Mouse (Mus musculus) liver, postnatal 0 days (tissue): ENCODE measurements around the gene Cnih4.
A peak's percentile ranks its signal among the peaks of the same experiment; 100 is the strongest.

ENCODE experiments used
- CTCF ChIP-seq: sonication (generic); IDR thresholded peaks from 2 replicates; pipeline ENCODE4 v1.5.1; 2016; ENCODE audit warnings: antibody characterized with exemption, low read depth
- EP300 ChIP-seq: IDR thresholded peaks from 2 replicates; pipeline ENCODE4 v1.6.1; 2016; ENCODE audit warnings: antibody characterized with exemption, low read depth, mild to moderate bottlenecking

DNA sequence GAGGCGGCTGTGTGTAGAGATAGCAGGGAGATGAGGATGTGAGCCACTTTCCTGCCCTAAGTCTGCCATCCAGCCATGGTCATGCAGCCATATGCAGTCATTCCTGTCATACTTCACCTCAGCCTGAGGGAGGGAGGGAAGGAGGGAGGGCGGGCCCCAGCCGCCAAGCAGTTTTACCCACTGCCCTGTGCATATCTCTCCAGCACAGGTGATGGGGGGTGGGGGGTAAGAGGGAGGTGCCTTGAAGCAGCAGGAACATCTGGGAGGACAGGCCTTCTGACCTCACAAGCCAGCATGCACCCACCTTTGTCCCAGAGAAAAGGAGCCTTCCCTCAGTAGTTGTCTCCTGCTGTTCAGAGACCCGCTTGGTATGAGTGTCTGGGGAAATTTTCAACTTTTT lies 71.8 kb downstream of the Cnih4 start:
- TF ChIP-seq CTCF (no peak), EP300 (peak; percentile 95)
